In genomic region chr13:110754548-110754947, GRCm38 (mm10) we compare ENCODE assay signal across 10 mouse cellular contexts.
A peak's percentile ranks its signal among the peaks of the same experiment; 100 is the strongest.
DNase-seq lines count a peak whose midpoint lies in the region; ATAC-seq and TF ChIP-seq lines count a peak whose summit lies in the region.
"Had no signal": no experiment of that assay in that cellular context is flagged by ENCODE, and none has a peak within 500 bp of the region (broad histone marks: within the 10 kb centered on the region; RNA-seq: fewer than 3 reads in every experiment).

No protein-coding gene starts in this region.

- DNase-seq in kidney, postnatal 0 days (ENCODE audit: low spot score): peak; percentile 45
- DNase-seq in kidney, postnatal 36 days: no peak
- peak; percentile 54 for DNase-seq in midbrain, postnatal 0 days (ENCODE audit: low spot score)
- DNase-seq in cerebellum, adult 9-11 months: peak; percentile 42
- DNase-seq in layer of hippocampus, postnatal 14 days (ENCODE audit: low spot score in 2 of 2): peak; percentile 58 to 82
- DNase-seq: thymus, postnatal 25 days had no signal

- TF ChIP-seq CTCF in kidney, postnatal 0 days (IDR thresholded peaks at IDR 0.05; ENCODE audit: low read depth): no peak
- no peak for TF ChIP-seq CTCF in midbrain, postnatal 0 days (IDR thresholded peaks at IDR 0.05)

- H3K4me2 ChIP-seq in kidney, postnatal 0 days (ENCODE audit: low read length): no peak overlapping the region
- no peak overlapping the region for H3K4me2 ChIP-seq in midbrain, postnatal 0 days (ENCODE audit: low read depth, low read length, poor library complexity, severe bottlenecking)
- no peak overlapping the region for H3K4me2 ChIP-seq in midbrain, embryonic 16.5 days (ENCODE audit: low read length)
- H3K4me2 ChIP-seq: neural tube, embryonic 12.5 days had no signal

- no peaks in the 10 kb centered on the region for H3K27me3 ChIP-seq in kidney, postnatal 0 days (ENCODE audit: insufficient read depth, low read length)
- H3K27me3 ChIP-seq in midbrain, postnatal 0 days (ENCODE audit: insufficient read depth, low read length): no peaks in the 10 kb centered on the region
- H3K27me3 ChIP-seq in midbrain, embryonic 16.5 days (ENCODE audit: control insufficient read depth, insufficient read depth, low read depth, low read length): no peaks in the 10 kb centered on the region
- H3K27me3 ChIP-seq: neural tube, embryonic 12.5 days had no signal

- H3K9me3 ChIP-seq in kidney, postnatal 0 days (replicated peaks; ENCODE audit: low read length): no peaks in the 10 kb centered on the region
- H3K9me3 ChIP-seq in midbrain, postnatal 0 days (ENCODE audit: low read length): no peaks in the 10 kb centered on the region
- no peaks in the 10 kb centered on the region for H3K9me3 ChIP-seq in midbrain, embryonic 16.5 days (replicated peaks; ENCODE audit: control insufficient read depth, low read length, poor library complexity, severe bottlenecking)
- H3K9me3 ChIP-seq: neural tube, embryonic 12.5 days had no signal

- WGBS in kidney, postnatal 0 days: 81% methylated on average over 9 of the region's 9 CpGs
- WGBS in midbrain, postnatal 0 days: 79% methylated on average over 9 of the region's 9 CpGs
- 77% methylated on average over 9 of the region's 9 CpGs for WGBS in midbrain, embryonic 16.5 days

- H3K27ac ChIP-seq in kidney, postnatal 0 days: no peak overlapping the region
- no peak overlapping the region for H3K27ac ChIP-seq in midbrain, postnatal 0 days (ENCODE audit: low read depth, low read length)
- H3K27ac ChIP-seq in midbrain, embryonic 16.5 days (ENCODE audit: low read length): no peak overlapping the region
- H3K27ac ChIP-seq: neural tube, embryonic 12.5 days had no signal

- H3K4me1 ChIP-seq in kidney, postnatal 0 days (replicated peaks; ENCODE audit: insufficient read depth, low read length): no peaks in the 10 kb centered on the region
- H3K4me1 ChIP-seq in midbrain, postnatal 0 days (ENCODE audit: insufficient read depth, low read length): no peaks in the 10 kb centered on the region
- no peaks in the 10 kb centered on the region for H3K4me1 ChIP-seq in midbrain, embryonic 16.5 days (ENCODE audit: control insufficient read depth, insufficient read depth, low read length)
- H3K4me1 ChIP-seq: neural tube, embryonic 12.5 days had no signal

- no peaks in the 10 kb centered on the region for H3K36me3 ChIP-seq in kidney, postnatal 0 days (ENCODE audit: insufficient read depth, low read length)
- no peaks in the 10 kb centered on the region for H3K36me3 ChIP-seq in midbrain, postnatal 0 days (ENCODE audit: insufficient read depth, low read length)
- H3K36me3 ChIP-seq in midbrain, embryonic 16.5 days (ENCODE audit: control insufficient read depth, insufficient read depth, low read length): no peaks in the 10 kb centered on the region
- H3K36me3 ChIP-seq: neural tube, embryonic 12.5 days had no signal

- no peak overlapping the region for H3K4me3 ChIP-seq in kidney, postnatal 0 days (replicated peaks; ENCODE audit: low read depth, low read length)
- no peak overlapping the region for H3K4me3 ChIP-seq in midbrain, postnatal 0 days (ENCODE audit: low read depth, low read length)
- no peak overlapping the region for H3K4me3 ChIP-seq in midbrain, embryonic 16.5 days (ENCODE audit: low read depth, low read length)
- H3K4me3 ChIP-seq: neural tube, embryonic 12.5 days had no signal

- no peak for ATAC-seq in kidney, postnatal 0 days (replicated peaks; ENCODE audit: low FRiP score, low read depth)
- ATAC-seq in midbrain, postnatal 0 days (ENCODE audit: low FRiP score): no peak
- no peak for ATAC-seq in midbrain, embryonic 16.5 days
- ATAC-seq in granulocyte monocyte progenitor cell, adult 5-6 weeks (replicated peaks; ENCODE audit: poor library complexity, severe bottlenecking): no peak
- ATAC-seq: intestine, embryonic 16.5 days had no signal

- no peak overlapping the region for H3K9ac ChIP-seq in kidney, postnatal 0 days (ENCODE audit: low read depth, low read length)
- H3K9ac ChIP-seq in midbrain, postnatal 0 days (replicated peaks; ENCODE audit: low read length, poor library complexity, severe bottlenecking): no peak overlapping the region
- no peak overlapping the region for H3K9ac ChIP-seq in midbrain, embryonic 16.5 days (ENCODE audit: low read depth, low read length)
- H3K9ac ChIP-seq: neural tube, embryonic 12.5 days had no signal

Comparison
In these comparisons a context has a peak if more than half of its experiments do, and no peak if none do; other contexts are left out.
1. DNase-seq: peak in kidney, postnatal 0 days (single experiment), midbrain, postnatal 0 days (single experiment), cerebellum, adult 9-11 months (single experiment) and layer of hippocampus, postnatal 14 days (2 of 2); none in kidney, postnatal 36 days (0 of 2).